Mouse (Mus musculus) frontal cortex, adult (tissue): ENCODE measurements around the gene Atf7.

ENCODE experiments used
- ATAC-seq: cut with Nextera tagmentation; 2 replicates; pipeline ENCODE4 v1.9.2; 2017; ENCODE audit warnings: mild to moderate bottlenecking, moderate library complexity, mixed read lengths; ENCODE audit not compliant: low TSS enrichment

Atf7 gene

DNA sequence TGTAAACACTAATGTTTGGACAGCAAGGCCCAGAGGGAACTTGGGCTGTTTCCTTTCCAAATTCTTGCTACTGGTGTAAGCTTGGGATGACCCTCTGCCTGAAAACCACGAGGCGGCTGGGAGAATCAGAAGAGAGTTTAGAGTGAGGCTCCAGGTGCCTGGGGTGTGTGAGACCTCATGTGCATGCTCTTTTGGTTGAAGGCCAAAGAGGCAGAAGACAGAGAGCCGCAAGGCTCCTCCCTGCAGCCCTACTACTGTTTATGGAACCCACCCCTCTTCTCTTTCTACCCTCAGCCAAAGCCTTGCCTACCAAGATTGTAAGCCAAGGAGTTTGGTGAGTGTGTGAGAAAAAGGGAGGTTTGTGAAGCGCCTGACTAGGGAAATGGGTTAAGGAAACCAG, 109.5 kb downstream of the Atf7 start:
- ATAC-seq, result no peak

DNA sequence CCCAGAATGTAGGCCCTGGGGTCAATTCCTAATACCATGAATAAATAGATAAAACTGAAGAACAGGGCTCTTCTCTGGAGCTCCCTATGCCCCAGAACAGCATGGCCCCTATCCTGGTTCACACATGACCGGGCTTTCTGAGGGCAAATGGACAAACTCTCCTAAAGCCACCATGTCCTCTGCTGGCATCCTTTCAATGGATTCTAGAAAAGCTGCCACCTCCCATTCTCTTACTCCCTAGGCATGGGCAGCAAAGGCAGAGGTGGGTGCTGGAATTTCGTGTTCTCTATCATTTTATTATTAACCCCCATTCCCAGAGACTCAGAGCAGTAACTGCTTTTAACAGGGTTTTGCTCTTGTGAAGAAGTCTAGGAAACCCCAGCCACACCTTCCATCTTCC, 110.0 kb downstream of the Atf7 start:
- ATAC-seq, result no peak

DNA sequence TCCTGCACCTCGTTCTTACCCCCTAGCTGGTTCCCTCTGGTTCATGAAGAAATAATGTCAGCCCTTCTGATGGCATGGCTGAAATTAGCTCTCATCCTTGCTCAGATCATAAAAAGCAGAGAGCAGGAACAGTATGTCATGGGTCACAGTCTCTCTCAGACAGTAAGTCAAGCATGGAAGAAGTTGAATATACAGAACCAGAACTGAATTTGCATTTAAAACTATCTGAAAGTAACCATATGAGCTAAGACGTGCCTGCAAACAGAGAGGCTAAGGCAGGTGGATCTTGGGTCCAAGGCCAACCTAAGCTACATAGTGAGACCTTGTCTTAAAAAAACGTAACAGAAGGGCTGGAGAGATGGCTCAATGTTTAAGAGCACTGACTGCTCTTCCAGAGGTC, 112.3 kb downstream of the Atf7 start:
- ATAC-seq, result no peak

DNA sequence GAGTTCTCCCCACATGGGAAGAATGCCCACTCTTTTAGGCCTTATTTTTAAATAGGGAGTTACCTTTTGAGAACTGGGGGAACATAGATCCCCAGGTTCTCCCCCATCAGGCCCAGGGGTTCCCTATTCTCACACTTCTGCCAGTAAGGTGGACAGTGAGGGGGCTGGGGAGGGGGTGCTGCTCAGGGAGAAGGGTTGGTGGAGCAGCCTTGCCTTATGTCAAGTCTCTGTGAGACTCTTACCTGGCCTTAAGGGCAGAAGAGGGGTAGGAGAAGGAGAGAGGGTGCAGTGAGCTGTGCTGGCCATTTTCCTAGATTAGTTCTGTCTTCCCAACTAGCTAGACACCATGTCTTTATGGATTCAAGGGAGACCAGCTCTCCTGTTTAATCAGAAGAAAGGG, 112.8 kb downstream of the Atf7 start:
- no peak for ATAC-seq

DNA sequence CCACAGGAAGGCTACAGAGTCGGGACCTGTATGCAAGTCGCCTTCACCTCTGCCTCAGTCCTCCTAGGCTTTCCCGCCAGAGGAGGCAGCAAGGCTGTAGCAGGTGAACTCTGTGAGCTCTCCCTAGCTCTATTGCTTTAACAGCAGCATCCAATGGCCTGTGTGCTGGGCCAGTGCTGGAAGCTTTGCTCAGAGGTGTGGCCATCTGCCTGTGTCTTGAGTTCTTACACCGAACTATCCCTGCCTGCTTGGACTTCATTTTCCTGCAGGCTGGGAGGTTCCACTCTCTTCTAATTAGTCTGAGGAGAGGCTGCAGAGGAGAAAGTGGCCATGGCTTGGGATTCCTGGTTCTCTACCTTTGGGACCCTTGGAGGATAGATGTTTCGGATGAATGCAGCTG, 113.3 kb downstream of the Atf7 start:
- no peak for ATAC-seq

DNA sequence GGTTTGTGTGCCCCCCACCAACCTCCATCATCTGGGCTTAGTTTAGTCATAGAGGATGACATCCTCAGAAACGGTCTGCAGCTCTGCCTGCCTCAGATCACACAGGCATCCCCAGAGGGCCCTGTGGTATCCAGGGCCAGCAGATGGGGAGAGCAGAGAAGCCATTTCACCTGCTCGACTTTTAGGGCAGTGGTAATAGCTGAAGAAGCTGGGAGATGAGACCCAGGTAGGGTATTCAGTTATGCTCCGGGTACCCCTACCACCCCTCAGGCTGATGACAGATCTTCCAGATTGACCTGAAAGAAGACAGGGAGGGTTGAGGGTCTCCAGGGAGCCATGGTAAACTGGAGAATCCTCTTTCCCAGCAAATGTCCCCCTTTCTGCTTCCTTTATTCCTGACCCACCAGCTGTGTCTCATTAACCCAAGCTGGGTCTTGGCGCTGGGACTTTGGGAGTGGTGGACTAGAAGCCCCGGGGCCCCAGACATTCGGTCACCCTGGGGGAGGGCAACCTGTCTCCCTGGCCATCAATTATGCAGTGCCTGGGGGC, 113.9 kb downstream of the Atf7 start:
- ATAC-seq, result no peak

DNA sequence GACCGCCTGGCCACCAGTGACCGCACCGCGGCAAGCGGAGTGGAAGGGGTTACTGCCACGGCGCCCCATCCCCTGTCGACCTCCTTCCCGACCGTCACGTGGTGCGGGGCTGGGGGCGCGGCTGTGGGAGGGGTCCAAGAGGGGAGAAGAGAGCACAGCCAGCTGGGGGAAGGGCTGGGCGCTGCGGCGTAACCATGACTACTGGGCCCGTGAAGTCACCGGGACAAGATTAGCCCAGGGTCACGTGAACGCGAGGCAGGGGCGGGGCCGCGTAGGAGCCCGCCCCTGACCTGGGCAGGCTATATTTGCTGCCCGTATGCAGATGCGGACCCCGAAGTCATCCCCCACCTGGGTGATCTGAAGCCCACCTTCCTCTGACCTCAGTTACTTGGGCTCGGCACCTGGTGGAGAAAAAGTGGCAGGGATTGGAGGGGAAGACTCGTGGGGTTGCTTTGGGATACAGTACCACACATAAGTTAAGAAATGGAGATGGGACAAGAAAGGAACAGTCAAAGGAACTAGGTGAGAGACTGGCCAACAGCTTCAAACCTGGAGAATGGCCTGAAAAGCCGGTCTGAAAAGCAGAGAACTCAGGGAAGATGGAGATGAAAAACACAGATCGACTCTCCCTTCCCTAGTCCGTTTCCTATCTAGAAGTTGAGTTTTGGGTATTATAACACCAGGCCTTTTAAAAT, 114.5 kb downstream of the Atf7 start:
- ATAC-seq, result peak; percentile 68

DNA sequence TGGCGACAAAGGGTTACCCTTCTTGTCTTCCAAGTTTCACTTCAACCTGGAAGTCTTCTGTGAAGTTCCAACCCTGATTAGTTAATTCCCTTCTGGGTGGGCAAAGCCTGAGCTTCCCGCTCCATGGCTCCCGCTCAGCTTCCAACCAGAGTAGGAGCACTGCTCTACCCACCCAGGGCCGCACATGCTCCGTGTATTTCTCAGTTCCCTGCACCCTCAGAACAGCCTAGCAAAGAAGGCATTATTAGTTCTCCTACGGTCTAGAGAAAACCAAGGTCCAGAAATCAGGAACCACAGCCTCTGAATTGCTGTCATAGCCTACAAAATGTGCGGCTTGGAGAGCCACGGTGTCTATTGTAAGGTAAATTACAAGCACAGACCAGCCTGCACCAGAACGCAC, 115.2 kb downstream of the Atf7 start:
- ATAC-seq, result peak; percentile 54; the same call in 1 of the 2 replicates

DNA sequence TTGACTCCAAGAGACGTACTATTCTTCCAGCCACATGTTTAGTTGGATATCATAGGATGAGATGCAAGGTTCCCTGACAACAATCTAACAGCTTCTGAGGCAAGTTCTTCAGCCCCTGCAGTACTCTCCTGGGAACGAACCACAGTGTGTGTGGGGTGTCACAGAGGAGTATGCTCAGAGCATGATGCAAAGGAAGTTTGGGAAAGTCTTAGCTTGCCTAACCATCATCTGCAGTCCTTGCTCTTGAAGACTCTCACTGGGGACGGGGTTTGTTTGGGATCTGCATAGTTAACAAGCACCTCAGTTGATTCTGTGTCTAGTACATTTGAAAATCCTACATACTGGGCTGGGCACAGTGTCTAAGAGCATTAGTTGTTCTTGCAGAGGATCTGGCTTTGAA, 116.9 kb downstream of the Atf7 start:
- ATAC-seq, result no peak

DNA sequence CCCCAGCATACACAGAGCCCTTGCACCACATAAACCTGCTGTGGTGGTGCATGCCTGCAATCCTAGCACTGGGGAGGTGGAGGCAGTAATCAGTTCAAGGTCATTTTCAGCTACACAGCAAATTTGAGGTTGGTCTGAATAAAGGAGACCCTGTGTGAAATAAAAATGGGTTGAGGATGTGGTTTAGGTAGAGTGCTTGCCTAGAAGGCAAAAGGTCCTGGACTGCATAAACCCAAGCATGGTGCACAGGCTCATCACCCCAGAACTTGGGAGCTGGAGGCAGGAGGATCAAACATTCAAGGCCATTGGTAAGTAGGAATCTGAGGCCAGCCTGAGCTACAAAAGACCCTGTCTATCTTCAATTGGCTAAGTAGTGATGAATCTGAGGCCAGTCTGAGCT, 117.7 kb downstream of the Atf7 start:
- no peak for ATAC-seq

DNA sequence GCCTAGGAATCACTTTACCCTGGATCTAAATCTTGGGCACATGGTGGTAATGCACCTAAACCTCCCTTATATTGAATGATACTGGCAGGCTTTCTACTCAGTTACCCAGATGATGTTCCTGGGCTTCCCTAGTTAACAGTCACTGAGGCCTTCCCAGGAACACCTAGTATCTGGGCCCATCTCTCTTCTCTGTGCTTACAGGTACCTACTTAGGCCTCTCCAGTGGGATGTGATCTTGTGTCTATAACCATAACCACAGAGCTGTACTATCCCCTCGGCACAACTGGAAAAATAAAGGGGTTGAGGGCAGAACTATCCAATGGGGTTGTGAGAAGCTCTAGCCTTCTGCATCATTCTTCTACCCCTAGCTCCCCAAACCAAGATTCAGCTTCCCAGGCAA, 118.4 kb downstream of the Atf7 start:
- ATAC-seq, result no peak

DNA sequence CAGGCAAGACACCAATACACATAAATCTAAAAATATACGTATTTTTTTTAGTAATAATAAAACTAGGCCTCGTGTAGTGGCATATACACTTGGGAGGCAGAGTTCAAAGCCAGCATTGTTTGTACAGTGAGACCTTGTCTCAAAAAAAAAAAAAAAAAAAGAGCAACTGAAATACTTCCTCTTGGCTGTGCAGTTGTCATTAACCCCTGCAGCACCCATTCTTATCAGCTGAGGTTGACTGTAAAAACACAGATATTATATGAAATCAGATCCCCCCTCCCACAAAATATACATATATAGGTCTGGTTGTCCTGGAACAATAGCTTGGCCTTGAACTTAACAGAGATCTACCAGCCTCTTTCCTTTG, 118.8 kb downstream of the Atf7 start:
- ATAC-seq, result no peak

DNA sequence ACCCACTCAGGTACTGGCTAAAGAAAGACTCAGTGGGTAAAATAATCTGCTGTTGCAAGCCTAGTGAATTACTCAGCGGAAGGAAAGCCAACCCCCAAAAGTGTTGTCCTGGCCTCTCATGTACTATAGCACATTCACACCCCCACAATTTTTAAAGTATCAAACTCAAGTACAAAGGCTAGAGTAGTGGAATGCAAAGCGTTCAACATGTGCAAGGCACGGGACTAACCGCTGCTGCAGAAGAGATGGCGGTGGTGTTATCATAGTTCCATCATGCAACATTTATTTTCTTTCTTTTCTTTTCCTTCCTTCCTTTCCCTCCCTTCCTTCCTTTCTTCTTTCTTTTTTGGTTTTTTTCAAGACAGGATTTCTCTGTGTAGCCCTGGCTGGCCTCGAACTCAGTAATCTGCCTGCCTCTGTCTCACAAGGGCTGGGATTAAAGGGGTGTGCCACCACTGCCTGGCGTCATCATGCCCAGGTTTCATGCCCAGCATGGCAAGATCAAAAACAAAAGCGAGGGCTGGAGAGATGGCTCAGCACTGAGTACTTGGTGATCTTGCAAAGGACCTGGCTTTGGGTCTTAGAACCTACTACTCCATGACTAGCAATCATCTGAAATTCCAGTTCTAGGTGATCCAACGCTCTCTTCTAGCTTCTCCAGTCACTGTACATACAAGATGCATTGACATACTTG, 119.3 kb downstream of the Atf7 start:
- no peak for ATAC-seq

DNA sequence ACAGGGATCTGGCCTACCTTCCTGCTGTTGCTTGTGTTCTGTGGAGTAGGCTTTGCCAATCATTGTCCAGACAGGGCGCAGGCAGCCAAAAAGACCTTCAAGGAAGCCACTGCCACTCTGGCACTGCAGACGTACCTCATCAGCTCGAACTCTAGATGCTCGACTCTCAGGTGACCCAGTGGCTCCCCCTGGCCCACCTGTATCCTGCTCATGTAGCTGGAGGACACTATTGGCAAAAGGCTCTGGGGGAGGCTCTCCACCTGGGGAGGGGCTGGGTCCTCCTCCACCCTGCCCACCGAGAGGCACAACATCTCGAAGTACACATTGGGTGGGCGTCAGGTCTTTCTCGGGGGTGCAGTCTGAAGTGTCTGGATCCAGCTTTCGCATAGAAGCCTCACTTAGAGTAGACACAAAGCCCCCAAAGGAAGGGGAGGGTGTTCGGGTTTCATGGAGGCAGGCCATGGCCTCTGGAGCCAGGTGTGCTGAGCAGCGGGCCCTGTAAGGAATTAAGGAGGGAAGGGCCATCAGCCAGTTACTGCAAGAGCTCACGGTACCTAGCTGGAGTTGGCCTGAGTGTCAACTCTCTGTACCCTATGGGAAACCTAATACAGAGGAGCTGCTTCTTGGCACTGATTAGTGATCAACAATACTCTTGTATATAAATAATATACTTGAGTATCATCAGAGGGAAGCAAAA, 120.0 kb downstream of the Atf7 start:
- ATAC-seq, result no peak

DNA sequence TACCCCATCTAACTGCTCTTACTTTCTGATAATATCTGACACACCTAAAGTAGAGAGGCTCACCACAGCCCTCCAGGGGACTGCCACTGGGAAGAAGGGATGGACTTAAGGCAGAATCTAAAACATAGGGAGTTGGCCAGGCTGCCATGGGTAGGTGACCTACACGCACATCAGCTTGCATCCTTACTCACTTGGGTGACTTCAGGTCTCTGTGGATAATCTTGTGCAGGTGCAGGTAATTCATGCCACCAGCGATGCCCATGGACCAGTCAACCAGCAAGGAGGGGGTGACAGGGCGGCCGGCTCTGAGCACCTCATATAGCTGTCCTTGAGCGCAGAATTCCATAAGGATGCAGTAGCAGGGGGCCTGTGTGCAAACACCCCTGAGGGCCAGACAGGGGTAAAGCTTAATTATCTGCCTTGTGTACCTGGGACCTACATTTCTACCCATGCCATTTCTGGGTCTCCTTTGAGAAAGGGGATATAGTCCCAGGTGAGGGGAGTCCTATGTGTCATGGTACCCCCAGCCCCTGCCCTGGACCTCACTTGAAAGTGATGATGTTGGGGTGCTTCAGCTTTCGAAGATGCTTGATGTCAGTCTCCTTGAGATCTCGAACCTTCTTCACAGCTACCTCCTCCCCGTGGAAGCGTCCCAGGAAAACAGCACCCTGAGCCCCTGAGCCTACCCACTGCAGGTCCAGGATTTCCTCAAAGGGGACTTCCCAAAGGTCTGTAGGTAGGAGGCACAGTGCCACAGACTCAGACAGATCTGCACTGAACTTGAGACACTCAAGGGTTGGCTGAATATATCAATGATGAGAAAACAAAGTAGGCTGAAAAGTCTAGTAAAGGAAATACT, 121.1 kb downstream of the Atf7 start:
- ATAC-seq, result no peak

DNA sequence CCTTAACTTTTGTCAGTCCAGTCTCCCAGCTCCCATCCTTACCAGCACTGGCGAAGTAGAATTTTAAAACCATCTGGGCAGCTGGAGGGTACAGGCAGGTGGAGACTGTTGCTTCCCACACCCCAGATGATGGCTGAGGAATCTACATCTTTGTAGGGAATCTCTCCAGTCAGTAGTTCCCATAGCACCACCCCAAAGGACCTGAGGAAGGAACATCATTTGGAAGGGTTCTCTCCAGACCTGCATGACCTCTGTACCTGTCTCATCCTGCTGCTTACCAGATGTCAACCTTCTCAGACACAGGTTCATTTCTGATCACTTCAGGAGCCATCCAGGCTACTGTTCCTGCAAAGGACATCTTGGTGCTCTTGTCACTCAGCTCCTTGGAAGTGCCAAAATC, 121.8 kb downstream of the Atf7 start, which contains the start of gene Gm10337:
Gene Gm10337, plus strand, starts transcription at position 276 of the 400 bp plus-strand sequence.
- no peak for ATAC-seq

DNA sequence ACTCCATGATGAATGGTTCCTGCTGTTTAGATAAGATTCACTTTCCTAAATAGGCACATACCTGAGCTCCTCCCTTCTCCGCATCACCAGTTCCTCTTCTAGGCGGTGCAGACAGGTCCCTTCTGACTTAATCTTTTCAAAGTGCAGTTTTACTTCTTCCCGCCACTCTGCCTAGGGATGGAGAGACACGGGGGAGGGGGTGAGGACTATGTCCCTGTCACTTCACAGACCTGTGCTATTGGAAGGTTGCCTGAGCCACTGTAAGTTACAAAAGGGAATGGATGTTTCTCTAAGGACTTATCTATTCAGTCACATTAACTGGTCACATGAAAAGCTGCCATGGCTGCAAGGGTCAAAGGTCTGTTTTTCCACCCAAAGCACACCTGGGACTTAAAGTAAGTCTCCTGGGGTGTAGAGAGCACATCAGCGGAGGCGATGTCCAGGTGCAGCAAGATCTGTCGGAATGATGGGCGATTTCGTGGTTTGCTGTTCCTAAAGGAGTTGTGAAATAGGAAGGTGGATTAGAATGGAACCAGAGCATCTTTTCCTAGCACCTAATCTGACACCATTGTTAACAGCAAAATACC, 122.9 kb downstream of the Atf7 start:
- no peak for ATAC-seq

DNA sequence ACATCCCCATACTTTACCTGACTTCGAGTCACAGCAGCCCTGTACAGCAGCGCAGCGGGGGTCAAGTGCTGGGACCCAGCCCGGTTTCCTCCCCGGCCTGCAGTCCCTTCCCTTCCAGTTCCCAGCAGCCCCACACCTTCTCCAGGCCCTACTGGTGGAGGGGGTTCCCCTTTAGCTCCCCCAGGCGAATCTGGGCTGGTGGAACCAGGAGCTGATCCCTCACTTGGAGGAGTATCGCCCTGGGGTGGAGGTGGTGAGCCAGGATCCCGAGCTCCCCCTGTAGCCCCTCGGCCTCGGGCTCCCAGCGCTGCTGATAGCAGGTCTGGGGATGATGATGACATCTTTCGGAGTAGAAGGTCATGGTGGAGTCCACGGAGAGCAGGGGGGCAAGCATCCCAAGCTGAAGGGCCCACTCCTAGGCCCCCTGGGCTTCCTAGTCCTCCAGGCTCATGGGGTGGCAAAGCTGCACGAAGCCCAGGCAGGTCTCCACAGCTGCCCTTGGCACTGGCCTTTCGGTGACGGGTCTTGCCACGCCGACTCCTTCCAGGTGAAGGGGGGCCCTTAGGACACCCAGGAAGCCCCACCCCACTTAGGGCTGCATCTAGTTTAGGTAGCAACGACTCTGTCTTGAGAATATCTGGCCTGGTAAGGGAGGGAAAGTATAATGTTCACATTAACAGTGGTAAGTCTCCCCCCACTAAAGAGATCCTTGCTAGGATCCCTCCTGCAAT, 124.0 kb downstream of the Atf7 start:
- no peak for ATAC-seq

DNA sequence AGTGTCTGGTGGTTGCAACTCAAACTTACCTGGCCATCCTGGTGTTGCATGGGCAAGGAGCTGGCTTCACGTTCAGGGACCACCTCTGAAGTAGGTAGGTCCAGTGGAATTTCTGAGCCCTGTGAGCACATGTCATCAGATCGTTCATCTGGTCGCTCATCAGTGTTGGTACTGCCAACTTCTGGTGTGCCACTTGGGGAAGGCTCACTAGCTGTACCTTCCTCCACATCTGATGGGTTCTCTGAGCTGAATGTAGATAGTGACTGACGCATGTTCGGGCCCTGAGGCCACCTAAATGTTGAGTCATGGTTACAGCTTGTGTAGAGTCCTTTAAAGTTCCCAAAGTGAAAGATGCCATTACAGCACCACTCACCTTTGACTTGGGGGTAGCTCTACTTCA, 124.8 kb downstream of the Atf7 start:
- ATAC-seq, result no peak

DNA sequence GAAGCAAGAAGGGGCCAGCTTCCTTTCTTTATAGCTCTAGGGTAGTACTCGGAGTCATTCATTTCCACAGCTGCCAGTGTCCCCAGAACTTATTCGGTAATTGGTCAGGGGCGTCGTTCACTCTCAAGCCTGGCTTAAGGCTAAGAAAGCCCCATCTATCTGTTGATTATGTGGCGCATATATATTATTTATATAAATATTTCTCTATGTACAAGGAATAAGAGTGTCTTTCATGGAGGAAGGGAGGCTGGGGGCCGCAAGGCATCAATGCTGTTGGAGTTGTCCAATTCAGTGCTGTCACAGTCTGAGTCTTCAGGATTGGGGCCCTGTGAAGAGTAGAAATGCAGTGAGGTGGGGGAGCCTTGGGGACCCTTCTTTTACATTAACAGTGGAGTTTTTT, 125.4 kb downstream of the Atf7 start:
- ATAC-seq, result no peak

DNA sequence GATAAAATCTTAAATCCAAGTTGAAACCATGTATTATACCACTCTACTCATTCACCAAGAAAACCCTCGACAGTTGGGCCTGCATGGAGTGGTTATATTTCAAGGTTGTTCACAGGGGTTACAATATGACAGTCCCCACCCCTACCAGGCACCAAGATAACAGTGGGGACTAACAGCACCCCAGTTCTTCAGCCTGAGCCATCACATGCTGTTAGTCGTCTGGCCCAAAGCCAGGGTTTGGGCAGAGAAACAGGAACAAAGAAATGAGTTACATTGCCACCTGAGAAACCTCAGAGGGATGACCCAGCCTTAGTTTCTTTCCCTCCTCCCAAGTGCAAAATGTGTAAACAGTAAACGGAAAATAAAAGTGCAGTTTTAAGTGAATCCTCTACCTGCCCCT, 125.9 kb downstream of the Atf7 start:
- ATAC-seq, result no peak
